Mouse (Mus musculus) telencephalon, adult 2 months (tissue): Measurements from ENCODE around the gene Trf.
"Not testable (repeated sequence)": the region's sequence is repeated elsewhere in the genome, so short reads cannot be mapped to it uniquely, and the experiment has no call there.

ENCODE experiments used
- DNase-seq: peaks from one replicate; pipeline ENCODE4 v3.0.0-alpha.2; 2011; ENCODE audit warnings: low read depth, low spot score

Gene Trf

DNA sequence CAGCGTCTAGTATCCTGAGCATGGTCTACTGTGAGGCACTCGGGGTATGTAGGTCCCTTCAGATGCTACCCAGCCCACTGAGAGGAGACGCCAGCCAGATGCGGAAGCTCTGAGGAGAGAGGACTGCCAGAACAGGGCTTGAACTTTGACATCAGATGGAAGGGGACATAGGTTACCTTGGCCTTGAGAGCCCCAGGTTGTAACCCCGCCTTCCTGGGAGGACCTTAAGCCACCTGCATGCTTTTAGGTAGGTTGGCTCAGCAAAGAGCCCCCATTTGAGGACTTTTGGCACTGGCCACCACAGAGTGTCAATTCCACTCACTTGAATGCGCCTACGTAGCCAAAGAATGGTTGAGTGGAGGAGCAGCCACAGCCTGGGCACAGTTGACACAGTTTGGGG is 5.5 kb downstream of the Trf start:
- DNase-seq = no peak

DNA sequence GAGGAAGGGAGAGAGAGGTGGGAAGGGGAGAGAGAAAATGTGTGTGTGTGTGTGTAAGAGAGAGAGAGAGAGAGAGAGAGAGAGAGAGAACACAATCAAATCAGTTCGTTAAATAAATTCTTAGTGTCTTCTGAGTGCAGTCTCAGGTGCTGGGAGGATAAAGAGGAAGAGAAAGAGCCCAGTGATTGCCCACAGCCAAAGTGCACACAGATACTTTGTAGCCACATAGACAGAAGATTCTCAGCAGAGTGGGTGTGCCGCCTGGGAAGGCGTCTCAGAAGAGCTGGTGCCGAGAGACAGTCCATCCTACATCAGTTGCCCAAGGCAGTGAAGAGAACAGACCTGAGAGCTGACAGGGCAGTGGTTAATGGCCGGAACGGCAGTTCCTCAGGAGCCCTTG is 16.0 kb downstream of the Trf start:
- no peak for DNase-seq

DNA sequence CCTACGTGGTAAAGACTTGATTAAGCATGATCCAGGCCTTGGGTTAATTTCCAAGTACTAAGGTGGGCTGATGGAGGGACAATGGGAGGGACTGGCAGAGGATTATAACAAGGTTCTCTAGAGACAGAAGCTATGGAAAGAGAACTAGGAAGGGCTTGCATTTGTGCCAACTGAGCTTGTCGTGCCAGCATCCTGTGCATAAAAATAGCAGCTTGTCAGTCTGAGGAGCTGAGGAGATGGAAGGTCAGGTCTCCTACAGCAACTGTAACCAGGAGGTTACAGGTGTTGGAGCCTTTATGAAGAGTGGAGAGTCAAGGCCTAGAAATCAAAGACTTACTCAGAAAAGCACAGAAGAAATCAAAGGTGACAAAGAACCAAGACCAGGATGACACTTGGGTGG is 16.6 kb downstream of the Trf start:
- DNase-seq = no peak

DNA sequence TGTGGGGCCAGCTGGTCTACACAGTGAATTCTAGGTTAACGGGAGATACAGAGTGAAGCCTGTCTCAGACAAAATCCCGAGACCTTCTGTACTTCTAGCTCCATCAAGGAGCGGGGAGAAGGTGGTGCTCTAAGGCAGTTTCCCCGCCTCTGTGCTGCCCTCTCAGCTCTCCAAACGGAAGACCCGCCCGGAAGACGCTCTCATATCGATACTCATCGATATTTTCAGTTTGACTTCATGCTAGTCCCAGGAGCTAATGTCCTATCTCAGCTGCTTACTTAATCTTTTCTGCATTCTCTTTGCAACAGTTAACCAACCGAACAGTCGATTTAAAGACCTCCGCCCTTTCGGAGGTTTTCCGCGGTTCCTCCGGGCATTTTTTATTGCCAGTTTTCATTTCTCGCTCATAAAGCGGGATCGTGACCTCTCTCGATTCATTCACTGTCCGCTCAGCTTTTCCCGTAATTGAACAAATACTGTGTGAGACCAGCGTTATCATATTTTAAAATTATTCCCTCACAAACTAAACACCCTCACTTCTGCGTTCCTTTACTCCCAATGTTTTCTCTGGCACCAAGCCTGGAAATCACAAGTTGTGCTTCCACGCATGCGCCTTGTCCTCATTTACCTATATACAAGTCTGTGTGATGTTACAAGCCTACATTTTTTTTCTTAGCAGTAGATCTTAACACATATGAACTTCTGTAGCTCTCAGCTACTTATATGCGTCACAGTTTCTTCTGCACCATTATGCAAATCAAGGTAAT is 17.4 kb downstream of the Trf start:
- DNase-seq = no peak

DNA sequence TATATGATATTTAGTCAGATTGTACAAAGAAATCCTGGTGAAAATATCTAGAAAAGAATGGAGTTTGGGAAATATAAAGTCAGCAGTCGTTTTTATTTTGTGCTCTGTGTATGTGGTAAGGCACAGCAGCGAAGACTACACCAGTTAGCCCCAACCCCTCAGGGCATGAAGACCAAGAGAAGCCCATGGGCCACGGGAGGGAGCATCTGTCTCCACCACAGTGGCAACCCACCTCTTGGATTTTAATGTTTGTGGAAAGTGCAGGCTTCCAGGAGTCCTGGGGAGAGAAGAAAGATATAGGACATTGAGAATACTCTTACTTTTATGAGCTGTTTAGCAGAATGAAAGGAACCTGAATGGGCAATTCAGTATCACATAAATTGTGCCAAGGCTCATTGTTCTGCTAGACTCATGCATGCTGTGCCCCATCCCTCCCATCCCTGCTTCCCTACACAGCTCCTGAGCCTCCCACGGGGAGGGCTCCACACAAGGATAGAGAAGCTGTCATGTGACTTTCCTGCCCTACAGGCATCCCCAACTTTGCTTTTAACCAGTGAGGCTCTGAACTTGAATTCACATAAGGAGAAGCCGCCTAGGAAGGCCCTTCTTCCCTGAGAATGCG is 21.3 kb downstream of the Trf start:
- DNase-seq = no peak

DNA sequence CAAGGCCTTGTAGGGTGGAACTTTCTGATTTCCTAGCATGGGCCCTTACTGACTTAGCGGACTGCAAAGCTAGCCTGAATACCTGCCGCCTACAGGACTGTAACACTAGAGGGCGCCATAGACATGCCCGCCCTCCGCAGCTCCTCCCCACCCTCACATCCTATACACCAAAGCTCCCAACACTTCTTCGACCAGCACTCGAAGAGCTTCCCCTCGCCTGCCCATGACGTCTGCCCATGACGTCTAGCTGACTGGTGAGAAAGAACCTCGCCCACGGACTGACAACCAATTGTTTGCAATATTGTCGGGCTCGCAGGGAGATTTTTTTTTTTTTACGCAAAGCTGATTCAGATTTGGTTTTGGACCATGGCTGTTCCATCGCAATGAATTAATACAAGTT is 22.4 kb downstream of the Trf start:
- DNase-seq = peak; percentile 68

DNA sequence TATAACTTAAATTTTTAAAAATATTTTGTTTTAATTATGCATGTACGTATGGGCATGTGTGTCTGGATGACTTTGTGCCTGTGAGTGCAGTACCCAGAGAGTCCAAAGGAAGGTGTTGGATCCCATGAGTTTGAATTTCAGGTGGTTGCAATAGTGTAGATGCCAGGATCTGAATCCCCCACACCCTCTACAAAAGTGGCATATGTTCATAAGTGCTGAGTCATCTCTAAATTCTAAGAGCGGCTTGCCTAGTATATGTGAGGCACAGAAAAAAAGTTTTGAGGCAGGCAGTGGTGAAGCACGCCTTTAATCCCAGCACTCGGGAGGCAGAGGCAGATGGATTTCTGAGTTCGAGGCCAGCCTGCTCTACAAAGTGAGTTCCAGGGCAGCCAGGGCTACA is 24.5 kb downstream of the Trf start:
- DNase-seq = no peak

DNA sequence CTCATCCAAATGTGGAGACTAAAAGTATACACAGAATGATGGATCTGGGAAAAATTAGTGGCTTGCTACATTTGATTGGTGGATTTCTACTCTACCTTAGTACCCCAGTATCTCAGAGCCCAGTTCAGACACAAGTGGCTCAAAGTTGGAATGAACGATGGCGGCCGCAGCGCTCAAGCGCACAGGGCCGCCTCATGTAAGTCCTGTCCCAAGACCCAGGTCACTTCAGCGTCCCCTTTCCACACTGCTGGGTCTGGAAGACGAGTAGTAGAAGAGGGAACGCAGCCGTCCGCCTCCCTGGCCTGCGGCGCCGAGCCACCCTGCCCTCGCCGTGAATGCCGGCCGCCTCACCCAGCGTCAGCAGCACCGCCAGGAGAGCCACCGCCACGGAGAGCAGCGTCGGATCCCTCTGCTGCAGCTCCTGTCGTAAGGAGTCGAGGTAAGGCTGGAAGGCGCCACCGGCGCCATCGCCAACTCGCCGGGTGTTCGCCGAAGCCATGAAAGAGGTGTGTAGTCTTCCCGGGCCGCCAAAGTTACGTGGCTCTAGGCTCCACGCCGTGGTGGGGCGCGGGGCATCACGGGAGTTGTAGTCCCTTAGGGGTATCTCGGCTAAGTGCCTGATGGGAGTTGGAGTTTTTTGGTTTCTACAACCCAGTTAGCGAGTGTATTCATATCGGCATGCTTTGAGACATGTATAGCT is 28.5 kb downstream of the Trf start, which contains the start of gene Srprb:
Gene Srprb (minus strand): TSS at position 577 of the 700 bp plus-strand sequence.
- DNase-seq = peak; percentile 90

DNA sequence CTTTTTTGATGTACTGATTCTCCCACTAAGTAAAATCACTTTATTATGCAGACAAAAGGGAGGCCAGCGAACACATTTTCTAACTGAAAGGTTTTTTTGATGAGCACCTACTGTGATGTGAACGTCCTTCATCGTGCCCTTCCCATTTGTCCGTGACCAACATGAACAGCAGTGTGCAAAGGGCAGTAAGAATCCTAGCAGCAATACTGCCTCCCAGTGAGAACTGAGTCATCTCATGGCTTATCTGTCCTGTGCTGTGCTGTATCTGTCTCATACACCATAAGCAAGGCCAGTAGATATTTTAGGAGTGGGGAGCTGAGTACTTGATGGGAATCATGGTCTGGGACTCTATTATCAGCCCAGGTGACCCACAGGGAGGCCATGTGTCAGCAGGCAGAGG is 41.8 kb downstream of the Trf start:
- DNase-seq = no peak

DNA sequence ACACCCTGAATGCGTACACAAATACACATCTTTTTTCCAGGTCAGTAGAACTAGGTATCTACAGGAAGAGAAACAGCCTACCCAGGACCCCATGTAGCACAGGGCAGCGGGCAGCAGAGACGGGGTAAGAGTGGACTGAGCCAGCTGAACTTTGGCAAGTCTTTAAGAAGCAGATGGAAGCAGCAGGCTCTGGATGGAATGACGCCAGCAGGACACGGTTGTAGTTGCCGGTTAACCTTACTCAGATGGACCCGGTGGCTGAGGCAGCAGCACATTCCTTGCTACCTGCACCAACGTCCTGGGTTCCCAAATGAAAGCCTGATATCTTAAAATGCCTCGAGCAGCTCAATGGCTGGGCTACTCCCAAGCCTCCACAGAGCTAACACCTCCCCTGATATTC is 43.5 kb downstream of the Trf start:
- DNase-seq = no peak

DNA sequence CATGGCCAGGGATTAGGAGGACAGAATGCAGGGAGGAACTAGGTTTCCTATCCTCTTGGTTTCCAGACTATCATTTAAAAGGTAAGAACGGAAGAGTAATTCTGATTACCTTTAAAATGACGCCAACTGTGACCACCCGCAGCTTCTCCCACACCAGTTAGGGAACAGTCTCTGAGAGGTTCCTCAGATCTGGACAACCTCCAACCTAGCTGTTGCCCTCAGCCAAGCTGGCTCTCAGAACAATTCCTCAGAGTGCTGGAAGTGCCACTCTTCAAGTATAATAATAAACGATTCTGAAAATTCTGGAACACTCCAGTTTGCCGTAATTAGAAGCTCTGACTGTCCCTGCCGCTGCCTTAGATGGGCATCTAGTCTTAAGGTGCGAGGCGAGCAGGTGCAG is 44.3 kb downstream of the Trf start:
- DNase-seq = no peak

DNA sequence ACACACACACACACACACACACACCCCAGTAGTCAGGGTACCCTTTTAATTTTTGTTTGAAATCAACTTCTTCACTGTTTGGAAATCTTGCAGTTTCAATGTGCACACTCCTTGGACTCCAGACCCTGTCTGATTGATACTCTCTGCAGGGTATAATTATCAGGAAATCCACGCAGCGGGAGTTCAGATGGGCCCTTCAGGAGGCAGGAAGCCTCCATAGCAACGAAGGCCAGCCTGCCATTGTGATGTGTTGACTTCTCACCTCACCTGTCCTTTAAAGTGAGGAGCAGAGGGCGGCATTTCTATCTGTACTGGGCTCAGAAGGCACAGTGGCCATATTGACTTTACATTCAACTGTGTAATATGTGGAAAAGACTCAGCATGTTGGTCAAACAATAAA is 45.4 kb downstream of the Trf start:
- no peak for DNase-seq

DNA sequence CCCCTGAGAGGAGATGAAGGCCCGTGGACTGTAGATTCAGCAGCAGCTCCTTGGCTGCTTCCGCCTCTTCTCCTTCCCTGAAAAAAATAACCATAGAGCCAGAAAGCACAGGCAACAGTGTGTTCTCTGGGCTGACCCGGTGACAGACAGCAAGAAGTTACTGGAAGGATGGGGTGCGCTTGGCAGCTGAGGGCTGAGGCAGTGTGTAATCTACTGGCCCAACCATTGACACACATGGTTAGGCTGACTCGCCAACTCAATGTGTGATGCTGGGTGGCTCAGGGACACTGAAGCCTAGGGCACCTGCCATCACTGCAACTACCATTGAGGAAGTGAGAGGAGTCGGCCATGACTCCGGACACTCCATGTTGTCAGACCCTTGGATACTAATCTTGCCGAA is 48.4 kb downstream of the Trf start:
- DNase-seq = no peak

DNA sequence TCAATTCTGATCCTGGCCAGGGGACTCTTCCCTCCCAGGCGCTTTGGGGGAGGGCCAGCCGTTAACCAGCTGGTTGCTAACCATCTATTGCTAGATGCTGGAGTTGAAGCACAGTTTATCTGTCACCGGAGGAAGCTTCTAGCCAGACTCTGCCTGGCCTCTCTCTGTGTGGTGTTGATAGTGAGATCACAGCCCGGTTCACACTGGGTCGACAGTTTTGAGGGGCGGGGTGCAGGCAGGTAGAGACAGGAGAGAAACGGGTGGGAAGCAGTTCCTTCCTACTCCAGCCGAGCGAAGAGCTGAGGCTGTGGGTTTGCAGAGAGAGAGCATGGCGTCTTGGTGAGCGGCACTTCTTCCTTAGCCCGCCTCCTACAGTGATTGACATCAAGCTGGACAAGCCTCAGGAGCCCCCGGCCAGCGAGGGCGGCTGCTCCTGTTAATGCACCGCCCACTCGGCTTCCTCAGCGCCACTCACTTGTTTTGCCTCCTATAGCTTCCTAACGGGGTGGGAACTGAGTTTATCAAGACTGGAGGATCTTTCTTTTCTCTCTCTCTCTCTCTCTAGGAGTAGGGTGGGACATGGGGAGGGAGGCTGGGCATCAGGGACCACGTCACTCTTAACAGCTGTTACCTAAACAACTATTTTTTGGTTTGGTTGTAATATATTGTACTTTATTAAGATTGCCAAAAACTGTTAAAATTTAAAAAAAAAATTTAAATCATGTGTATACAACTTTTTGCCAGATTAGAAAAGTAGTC is 49.3 kb downstream of the Trf start:
- DNase-seq = no peak

DNA sequence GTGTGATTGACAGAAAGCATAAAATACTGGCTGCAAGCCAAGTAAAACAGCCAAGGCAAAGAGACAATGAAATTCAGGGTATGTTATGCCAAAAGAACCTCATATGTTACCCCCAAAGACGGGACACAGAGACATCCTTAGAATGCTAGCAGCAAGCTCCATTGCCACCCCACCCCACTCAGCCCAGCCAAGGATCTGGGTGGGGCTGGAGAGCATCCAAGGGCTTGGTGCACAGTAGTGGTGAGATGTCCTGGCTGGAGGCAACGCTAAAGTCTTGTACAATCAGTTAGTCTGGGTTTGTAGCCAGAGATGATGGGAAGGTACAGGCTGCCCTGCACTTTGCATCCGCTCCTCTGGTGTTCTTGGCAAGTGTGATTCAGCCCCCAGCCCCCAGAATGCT is 49.9 kb downstream of the Trf start:
- DNase-seq = no peak

DNA sequence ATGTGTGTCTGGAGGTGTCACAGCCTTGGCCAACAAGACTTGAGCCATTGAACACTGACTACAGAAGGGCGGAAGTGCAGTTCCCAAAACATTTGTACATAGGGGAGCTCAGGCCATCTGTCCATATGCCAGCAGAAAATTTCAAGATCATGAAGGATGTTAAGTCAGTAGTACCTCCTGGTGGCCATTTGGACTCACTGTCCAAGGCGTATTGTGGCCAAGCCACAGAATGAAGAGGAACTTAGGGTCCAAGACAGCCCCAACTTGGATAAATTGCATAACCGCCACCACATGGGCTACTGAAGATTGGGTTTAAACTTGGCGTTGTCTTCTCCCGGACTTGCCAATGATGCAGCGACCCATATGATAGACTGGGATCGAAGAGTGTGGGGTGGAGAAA is 54.6 kb downstream of the Trf start:
- no peak for DNase-seq

DNA sequence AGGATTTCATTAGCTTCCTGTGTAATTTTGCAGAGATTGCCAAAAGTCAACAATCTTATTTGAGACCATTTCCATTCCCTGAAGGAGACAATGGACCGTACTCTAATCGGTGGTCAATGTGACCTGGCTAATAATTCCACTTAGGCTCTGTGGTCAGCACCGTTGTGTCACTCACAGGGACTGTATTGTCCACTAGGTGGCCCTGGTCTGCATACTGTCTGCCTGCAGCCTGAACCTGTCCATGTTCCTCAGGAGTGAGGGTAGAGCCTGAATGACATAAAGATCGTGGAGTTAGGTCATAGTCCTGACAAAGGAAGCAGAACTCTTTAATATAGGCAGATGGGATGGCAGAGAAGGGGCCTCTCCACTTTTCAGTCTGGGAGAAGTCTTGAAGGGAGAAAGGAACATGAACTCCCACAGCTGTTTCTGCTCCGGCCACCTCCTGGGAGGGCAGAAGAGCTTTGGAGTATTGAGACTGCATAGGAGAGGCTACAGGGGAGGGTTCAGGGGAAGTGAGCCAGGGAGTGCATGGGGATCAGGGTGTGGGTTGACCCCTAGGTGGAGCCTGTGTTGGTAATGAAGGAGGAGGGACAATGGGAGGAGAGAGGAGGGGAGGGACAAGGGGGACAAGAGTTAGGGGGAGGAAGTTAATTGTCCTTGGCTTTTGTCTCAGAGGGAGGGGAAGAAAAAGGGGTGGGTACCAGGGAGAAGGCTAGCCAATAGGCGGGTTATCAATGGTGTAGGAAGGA is 55.3 kb downstream of the Trf start:
- no peak for DNase-seq

DNA sequence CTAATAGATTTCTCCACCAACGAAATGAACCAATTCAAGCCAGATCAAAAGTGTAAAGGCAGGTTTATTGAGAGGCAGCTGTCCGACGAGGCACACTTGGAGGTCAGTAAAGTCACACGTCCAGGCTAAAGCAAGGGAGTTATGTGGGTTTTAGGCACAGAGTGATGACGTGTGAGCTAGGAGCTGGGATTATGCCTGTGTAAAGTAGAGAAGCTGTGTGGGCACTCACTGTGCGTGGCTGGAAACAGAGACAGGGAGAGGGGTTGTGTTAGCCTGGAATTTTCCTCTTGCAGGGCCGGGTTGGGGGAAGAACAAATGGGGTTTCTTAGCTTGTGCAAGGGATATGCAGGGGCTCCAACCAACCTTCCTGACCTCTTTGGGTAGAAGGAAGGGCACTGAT is 61.5 kb downstream of the Trf start:
- DNase-seq = no peak

DNA sequence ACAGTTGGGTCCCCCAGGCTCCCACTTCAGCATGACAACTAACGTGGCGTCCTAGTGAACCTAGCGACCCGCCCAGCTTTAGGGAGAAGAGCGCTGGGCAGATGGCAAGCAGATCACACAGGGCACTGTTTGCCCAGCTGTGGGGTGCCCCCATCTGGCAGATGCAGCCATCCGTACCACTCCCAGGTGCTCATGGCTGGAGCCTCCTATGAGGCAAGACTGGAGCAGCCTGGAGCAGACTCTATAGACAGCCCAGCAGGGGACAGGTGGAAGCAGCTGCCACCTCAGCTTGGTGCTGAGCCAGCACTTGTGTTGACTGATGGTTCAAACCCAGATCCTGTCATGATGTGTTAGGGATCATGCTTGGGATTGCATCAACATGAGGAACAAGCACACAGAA is 62.2 kb downstream of the Trf start:
- DNase-seq = no peak

DNA sequence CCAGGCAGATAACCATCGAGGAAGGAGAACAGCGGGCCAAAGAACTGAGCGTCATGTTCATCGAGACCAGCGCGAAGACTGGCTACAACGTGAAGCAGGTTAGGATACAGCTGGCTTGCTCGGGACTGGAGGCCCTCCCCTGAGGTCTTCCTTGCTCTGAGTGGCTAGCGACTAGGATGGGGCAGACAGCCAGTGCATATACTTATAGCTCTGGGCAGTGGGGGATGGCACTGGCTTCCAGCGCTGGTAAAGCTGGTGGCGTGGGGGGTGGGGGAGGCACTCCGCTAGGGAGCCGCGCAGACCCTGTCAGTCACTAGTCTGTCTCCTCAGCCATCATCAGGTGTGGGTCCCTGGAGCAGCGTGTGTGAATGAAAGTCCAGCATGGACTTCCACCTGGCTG is 66.4 kb downstream of the Trf start:
- DNase-seq = no peak

DNA sequence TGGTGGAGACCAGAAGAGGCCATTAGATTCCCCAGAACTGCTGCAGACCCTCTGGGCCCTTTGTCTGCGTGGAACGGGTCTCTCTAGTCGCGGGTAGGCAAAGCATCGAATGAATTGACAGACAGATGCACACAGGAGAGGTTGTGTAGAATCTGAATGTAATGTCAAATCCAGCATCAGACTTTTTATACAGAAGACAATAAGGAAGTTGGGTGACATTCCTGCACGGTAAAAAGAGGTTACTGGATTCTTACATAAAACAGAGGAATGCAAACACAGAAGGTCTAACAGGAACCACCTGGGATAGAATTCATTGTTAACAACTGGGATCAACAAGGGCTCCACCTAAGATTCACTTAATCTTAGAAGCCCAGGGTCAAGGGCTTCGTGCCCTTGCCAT is 75.1 kb downstream of the Trf start:
- DNase-seq = not testable (repeated sequence)

DNA sequence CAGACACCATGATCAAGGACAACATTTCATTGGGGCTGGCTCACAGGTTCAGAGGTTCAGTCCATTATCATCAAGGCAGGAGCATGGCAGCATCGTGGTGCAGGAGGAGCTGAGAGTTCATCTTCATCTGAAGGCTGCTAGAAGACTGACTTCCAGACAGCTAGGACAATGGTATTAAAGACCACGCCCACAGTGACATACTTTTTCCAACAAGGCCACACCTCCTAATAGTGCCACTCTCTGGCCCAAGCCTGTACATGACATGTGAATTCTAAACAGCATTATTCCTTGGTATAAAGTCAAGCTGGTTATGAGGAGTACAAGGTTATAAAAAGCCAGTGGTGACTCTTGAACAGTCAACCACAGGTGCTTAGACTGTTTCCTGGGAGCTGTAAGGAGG is 75.7 kb downstream of the Trf start:
- DNase-seq = no peak
